Mouse (Mus musculus) 3T3-L1 (cell line): ENCODE data around the gene Flrt2.
"Not testable (repeated sequence)": the region's sequence is repeated elsewhere in the genome, so short reads cannot be mapped to it uniquely, and the experiment has no call there.

Experiments used
- DNase-seq: peaks from one replicate; pipeline ENCODE4 v3.0.0-alpha.2; 2015; ENCODE audit warnings: low read depth, low spot score

Gene Flrt2

DNA sequence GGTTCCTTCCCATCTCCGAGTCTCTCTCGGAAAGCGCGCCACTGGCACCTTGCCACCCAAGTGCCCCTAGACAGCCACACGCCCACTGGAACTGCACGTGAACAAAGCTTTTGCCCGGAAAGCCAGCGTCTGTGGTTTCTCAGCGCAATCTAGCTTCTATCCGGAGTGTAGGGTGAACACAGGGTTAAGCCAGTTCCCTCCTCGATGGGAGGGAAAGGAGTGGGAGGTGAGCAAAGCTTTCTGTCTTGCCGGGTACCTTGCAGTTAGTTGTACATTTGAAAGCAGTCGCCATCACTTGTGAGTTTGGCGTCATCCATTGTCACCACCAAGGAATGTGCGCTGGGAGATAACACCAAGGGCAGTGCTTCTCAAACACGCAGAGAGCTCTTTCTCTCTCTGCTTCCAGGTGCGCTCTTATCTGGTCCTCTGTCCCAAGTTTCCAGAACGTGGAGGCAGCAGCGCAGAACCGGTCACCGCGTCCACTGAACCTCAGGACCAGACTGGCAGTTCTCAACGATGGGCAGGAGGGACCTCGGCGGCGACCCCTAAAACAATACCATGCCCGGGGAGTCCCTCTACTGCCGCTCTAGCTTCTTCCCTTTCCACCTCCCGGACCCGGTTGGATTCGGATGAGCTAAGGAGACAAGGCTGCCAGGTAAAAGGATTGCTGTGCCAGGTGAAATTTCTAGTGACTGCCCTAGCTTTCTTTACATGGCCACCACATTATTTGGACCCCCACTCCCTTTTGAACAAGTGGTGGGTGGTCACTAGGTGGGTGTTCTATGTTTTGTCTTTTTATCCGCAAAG is at the start of gene Flrt2:
Flrt2 (plus strand) TSS at position 266 of the 807 bp plus-strand sequence.
- no peak for DNase-seq

DNA sequence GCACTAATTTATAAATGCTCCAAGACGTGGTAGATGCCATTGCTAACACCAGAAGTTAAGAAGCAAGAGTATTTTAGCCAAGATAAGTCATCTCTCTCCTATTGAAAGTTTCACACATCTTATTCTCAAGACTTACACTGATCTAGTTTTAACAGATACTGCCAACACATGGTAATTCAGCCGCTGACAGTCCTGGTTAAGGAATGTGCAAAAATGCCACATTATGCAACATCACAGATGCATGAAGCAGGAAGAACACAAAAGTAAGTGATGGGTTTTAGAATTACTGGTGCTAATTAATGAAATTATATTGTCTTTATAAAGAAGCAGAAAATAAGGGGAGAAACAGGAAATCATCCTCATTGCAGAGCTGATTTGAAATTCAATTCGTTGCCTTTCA is 49.8 kb upstream of the Flrt2 start:
- peak; percentile 34 for DNase-seq

DNA sequence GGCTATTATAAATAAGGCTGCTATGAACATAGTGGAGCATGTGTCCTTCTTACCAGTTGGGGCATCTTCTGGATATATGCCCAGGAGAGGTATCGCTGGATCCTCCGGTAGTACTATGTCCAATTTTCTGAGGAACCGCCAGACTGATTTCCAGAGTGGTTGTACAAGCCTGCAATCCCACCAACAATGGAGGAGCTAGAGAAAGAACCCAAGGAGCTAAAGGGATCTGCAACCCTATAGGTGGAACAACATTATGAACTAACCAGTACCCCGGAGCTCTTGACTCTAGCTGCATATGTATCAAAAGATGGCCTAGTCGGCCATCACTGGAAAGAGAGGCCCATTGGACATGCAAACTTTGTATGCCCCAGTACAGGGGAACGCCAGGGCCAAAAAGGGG is 44.8 kb upstream of the Flrt2 start:
- DNase-seq = not testable (repeated sequence)

GRCm38 (mm10) chr12:95652172-95653156 is 39.6 kb upstream of the Flrt2 start:
- peak; percentile 42 for DNase-seq

GRCm38 (mm10) chr12:95656594-95656993 is 35.4 kb upstream of the Flrt2 start:
- no peak for DNase-seq

DNA sequence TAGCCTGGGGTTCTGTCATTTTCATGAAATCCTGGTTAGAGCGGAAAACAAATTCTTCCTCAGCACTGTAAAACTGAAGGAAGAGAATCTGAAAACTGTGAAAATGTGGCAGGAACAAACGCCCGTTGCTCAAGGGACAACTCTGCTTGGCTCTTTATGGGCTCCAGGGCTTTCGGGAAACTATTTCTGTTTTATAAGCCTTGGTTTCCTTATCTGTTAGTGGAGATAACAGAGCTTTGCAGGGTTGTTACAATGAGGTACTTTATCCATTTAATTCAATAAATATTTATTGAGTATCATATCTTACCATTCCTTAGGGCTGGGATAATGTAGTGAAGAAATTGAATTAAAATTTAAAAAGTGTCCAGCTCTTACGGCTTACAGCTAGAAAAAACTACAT is 24.7 kb upstream of the Flrt2 start:
- no peak for DNase-seq

- peak; percentile 87 for DNase-seq
Measured at GRCm38 (mm10) chr12:95675711-95676110, 16.3 kb upstream of the Flrt2 start.

DNA sequence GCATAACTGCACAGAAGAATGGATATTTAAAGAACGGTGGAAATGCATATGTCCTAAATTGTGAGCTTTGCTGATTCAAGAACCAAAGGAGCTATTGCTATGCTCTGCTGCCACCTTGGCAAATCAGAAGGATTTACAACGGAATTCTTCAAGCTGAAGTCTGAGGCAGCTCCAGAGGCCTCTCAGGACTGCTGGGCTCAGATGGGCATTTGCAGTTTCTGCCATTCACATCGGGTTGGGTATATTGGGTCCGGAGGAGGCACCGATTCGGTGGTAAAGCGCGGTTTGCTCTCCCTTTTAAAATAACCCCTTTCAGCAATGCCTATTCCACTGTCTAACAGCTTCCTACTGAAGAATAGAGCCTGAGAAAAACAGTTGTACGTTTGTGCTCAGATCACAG is 1.2 kb upstream of the Flrt2 start:
- peak; percentile 68 for DNase-seq

GRCm38 (mm10) chr12:95692948-95693650 is 1.1 kb downstream of the Flrt2 start:
- DNase-seq = peak; percentile 36

- peak; percentile 83 for DNase-seq
Measured at GRCm38 (mm10) chr12:95693651-95694471, 1.8 kb downstream of the Flrt2 start.

DNA sequence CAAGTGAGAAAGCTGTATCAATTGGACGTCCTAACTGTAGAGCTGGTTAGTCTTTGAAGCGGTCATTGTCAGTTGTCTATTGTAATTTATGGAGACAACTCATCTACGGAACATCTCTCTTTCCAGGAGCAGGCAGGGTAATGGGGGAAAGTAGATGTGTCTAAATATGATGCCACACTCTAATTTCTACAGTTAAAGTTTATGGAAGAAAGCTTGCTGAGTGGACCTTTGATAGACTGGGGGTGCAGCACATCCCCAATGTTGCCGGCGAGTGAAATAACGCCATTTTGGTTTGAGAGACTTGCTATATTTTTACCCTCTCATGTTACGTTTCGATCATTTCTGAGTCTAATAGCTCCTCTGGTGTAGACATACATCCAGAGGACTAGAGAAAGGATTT is 2.5 kb downstream of the Flrt2 start:
- DNase-seq = no peak

- DNase-seq = peak; percentile 93
Measured at GRCm38 (mm10) chr12:95694991-95695833, 3.2 kb downstream of the Flrt2 start.

GRCm38 (mm10) chr12:95695834-95696521 is 4.0 kb downstream of the Flrt2 start:
- DNase-seq = peak; percentile 62

DNA sequence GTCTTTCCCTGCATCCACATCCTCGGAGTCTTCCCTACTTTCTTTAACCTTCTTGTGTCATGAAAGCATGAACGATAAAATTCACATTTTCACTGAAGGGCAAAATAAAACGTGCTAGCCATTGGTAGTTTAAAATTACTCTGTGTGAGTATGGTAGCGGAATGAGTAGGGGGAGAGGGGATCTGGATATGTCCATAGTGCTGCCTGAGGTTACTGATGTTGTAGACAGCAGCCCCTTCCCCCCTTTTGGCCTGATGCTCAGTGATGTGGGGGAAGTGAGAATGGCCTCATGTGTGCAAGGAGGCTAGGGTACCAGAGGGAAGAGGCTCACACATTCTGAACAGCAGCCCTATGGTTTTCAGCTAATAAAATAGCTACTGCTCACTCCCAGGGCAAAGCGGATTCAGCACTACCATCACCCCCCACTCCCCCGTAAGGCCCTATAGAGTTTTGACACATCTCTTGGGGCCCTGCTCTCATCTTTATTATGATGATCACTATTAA is 4.5 kb downstream of the Flrt2 start:
- DNase-seq = peak; percentile 29

- DNase-seq = peak; percentile 63
Measured at GRCm38 (mm10) chr12:95698556-95698955, 6.5 kb downstream of the Flrt2 start.

GRCm38 (mm10) chr12:95700746-95701145 is 8.7 kb downstream of the Flrt2 start:
- DNase-seq = no peak

DNA sequence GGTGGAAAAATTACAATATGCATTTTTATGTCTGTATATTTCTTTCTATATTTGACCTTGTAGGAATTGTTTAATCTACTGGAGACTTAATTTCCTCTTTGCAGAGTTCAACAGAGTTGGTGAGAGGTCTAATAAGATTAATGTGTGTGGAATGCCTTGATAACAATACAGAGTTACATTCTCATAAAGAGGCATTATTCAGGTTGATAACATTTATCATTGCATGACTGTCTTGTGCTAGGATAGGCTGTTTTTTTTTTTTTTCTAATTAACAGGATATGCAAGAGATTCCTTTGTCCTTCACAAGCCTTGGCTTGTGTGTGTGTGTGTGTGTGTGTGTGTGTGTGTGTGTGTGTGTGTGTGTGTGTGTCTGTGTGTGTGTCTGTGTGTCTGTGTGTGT is 9.6 kb downstream of the Flrt2 start:
- DNase-seq = peak; percentile 11

GRCm38 (mm10) chr12:95705006-95705405 is 13.0 kb downstream of the Flrt2 start:
- no peak for DNase-seq

DNA sequence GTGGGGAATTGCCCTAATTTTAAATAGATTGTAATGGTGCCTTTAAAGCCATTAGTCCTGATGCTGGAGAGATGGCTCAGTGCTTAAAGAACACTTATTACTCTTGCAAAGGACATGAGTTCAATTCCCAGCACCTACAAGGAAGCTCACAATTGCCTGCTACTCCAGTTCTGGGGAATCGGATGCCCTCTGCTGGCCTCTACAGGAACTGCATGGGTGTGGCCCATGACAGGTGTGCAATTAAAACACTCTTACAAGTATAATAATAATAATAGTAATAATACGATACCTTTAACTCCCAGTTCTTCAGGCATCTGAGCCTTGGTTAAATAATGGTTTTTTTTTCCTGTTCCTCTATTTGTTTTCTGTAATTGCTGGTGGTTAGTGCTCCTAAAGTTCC is 31.2 kb downstream of the Flrt2 start:
- DNase-seq = no peak
